Comparison of ENCODE assay signal across 7 mouse cellular contexts in the genomic region with DNA sequence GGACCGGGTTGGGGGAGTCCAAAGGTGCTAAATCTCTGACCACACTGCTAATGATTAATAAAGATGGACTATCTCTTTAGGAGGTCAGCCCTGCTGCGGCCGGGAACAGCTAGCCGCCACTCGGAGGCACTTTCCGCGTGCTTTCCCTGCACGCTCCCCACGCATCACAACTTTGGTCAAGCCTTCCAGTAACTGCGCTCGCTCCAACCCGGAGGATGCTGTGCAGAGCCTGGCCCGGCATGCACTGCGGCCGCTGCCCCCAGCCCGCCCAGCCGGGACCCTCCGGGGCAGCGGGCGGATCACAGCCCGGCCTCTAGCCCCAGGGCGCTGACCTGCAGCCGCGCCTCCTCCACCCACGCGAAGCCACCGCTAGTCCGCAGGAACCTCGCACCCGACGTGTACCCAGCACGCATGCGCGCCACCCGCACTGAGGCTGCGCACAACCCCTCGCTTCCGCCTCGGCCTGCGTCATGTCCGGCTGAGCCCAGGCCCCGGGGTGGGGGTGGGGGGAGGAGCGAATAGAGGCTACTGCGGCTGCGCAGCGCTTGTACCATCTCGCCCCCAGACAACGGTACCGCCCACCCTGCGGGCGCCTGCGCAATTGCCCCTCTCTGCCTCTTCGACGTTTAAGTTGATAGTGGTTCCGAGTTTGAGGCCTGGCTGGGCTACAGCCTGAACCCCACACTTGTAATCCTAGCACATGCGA. TPM values are rescaled to one million over a fixed set of nuclear protein-coding genes. Genes with fewer than 3 reads are reported as not detected.
DNase-seq lines count a peak whose midpoint lies in the region; ATAC-seq and TF ChIP-seq lines count a peak whose summit lies in the region.

No protein-coding gene starts in this region.

- peak overlapping the region; percentile 93 for H3K9ac ChIP-seq in embryonic facial prominence, embryonic 12.5 days
- H3K9ac ChIP-seq in limb, embryonic 12.5 days (replicated peaks): peak overlapping the region; percentile 90
- H3K9ac ChIP-seq in midbrain, embryonic 15.5 days: peak overlapping the region; percentile 84

- H3K9me3 ChIP-seq in embryonic facial prominence, embryonic 12.5 days: no peaks in the 10 kb centered on the region
- no peaks in the 10 kb centered on the region for H3K9me3 ChIP-seq in limb, embryonic 12.5 days
- no peaks in the 10 kb centered on the region for H3K9me3 ChIP-seq in midbrain, embryonic 15.5 days

- H3K4me2 ChIP-seq in embryonic facial prominence, embryonic 12.5 days (replicated peaks): peak overlapping the region; percentile 66
- peak overlapping the region; percentile 71 for H3K4me2 ChIP-seq in limb, embryonic 12.5 days
- peak overlapping the region; percentile 75 for H3K4me2 ChIP-seq in midbrain, embryonic 15.5 days

- peak; percentile 84 for ATAC-seq in embryonic facial prominence, embryonic 12.5 days (ENCODE audit: insufficient number of reproducible peaks, insufficient read depth, low FRiP score, low TSS enrichment)
- peak; percentile 83 for ATAC-seq in limb, embryonic 12.5 days (ENCODE audit: insufficient number of reproducible peaks, insufficient read depth, low FRiP score, low TSS enrichment, low read depth)
- peak; percentile 90 for ATAC-seq in midbrain, embryonic 15.5 days (replicated peaks)

- no peaks in the 10 kb centered on the region for H3K27me3 ChIP-seq in embryonic facial prominence, embryonic 12.5 days
- H3K27me3 ChIP-seq in kidney, adult 2 months (replicated peaks; ENCODE audit: control insufficient read depth, insufficient read depth, low read length): no peaks in the 10 kb centered on the region
- no peaks in the 10 kb centered on the region for H3K27me3 ChIP-seq in limb, embryonic 12.5 days
- H3K27me3 ChIP-seq in midbrain, embryonic 15.5 days (replicated peaks): no peaks in the 10 kb centered on the region
- H3K27me3 ChIP-seq in spleen, adult 2 months (ENCODE audit: control insufficient read depth, insufficient read depth, low read length): no peaks in the 10 kb centered on the region

- peak overlapping the region; percentile 90 for H3K27ac ChIP-seq in embryonic facial prominence, embryonic 12.5 days
- peak overlapping the region; percentile 93 for H3K27ac ChIP-seq in kidney, adult 2 months (ENCODE audit: insufficient read depth, low read depth, low read length)
- peak overlapping the region; percentile 88 for H3K27ac ChIP-seq in limb, embryonic 12.5 days
- H3K27ac ChIP-seq in midbrain, embryonic 15.5 days: peak overlapping the region; percentile 88
- H3K27ac ChIP-seq in spleen, adult 2 months (ENCODE audit: insufficient read depth, low read length): peak overlapping the region; percentile 81

- TF ChIP-seq CTCF in kidney, adult 2 months (conservative IDR thresholded peaks at IDR 0.05; ENCODE audit: insufficient read depth, insufficient read length, low read depth, low read length): peak; percentile 27; the same call in 1 of the 2 replicates
- 0 out of 2 replicates have a peak, but pooled peaks have one; percentile 7 for TF ChIP-seq CTCF in spleen, adult 2 months (IDR thresholded peaks at IDR 0.05; ENCODE audit: extremely low read depth, insufficient read depth, insufficient read length, insufficient replicate concordance)

- TF ChIP-seq POLR2A in kidney, adult 2 months (IDR thresholded peaks at IDR 0.05; ENCODE audit: low read depth, low read length): peak; percentile 67
- peak; percentile 72 for TF ChIP-seq POLR2A in spleen, adult 2 months (IDR thresholded peaks at IDR 0.05; ENCODE audit: low read depth, low read length)

- peak overlapping the region; percentile 96 for H3K4me3 ChIP-seq in embryonic facial prominence, embryonic 12.5 days
- H3K4me3 ChIP-seq in kidney, adult 2 months (ENCODE audit: insufficient read depth, low read depth, low read length): peak overlapping the region; percentile 72
- H3K4me3 ChIP-seq in limb, embryonic 12.5 days (replicated peaks): peak overlapping the region; percentile 88
- H3K4me3 ChIP-seq in midbrain, embryonic 15.5 days: peak overlapping the region; percentile 89
- H3K4me3 ChIP-seq in spleen, adult 2 months (ENCODE audit: extremely low read depth, insufficient read depth, insufficient read length): peak overlapping the region; percentile 82

- WGBS in embryonic facial prominence, embryonic 12.5 days: 1% methylated on average over 56 of the region's 56 CpGs
- under 1% methylated on average over 56 of the region's 56 CpGs for WGBS in kidney, adult 2 months
- under 1% methylated on average over 56 of the region's 56 CpGs for WGBS in limb, embryonic 12.5 days
- WGBS in midbrain, embryonic 15.5 days: under 1% methylated on average over 56 of the region's 56 CpGs
- under 1% methylated on average over 56 of the region's 56 CpGs for WGBS in spleen, adult 2 months

- H3K4me1 ChIP-seq in embryonic facial prominence, embryonic 12.5 days: peaks cover 11% of the 10 kb centered on the region; the same call in 1 of the 2 replicates
- H3K4me1 ChIP-seq in kidney, adult 2 months (ENCODE audit: control insufficient read depth, insufficient read depth, low read length): peaks cover 13% of the 10 kb centered on the region; the same call in 1 of the 2 replicates
- peaks cover 16% of the 10 kb centered on the region for H3K4me1 ChIP-seq in limb, embryonic 12.5 days (replicated peaks)
- peaks cover 21% of the 10 kb centered on the region for H3K4me1 ChIP-seq in midbrain, embryonic 15.5 days
- peaks cover 9% of the 10 kb centered on the region; the same call in 1 of the 2 replicates for H3K4me1 ChIP-seq in spleen, adult 2 months (ENCODE audit: control insufficient read depth, insufficient read depth, insufficient read length)

- peaks cover 16% of the 10 kb centered on the region for H3K36me3 ChIP-seq in embryonic facial prominence, embryonic 12.5 days
- H3K36me3 ChIP-seq in kidney, adult 2 months (ENCODE audit: control insufficient read depth, insufficient read depth, low read length): peaks cover 3% of the 10 kb centered on the region
- H3K36me3 ChIP-seq in limb, embryonic 12.5 days: peaks cover 29% of the 10 kb centered on the region
- peaks cover 5% of the 10 kb centered on the region; the same call in 1 of the 2 replicates for H3K36me3 ChIP-seq in midbrain, embryonic 15.5 days (replicated peaks)
- H3K36me3 ChIP-seq in spleen, adult 2 months (ENCODE audit: control insufficient read depth, insufficient read depth, low read length): peaks cover 12% of the 10 kb centered on the region

- DNase-seq in adrenal gland, postnatal 25 days: peak; percentile 100
- DNase-seq in heart, adult 18-20 months: peak; percentile 98 to 100
- peak; percentile 98 for DNase-seq in kidney, adult 2 months
- peak; percentile 95 to 99 for DNase-seq in spleen, adult 2 months (ENCODE audit: low read depth in 1 of 2, low spot score in 2 of 2)

RNA-seq across cellular contexts. Expression of a gene that starts 4.6 kb away (rescaled TPM):
- 284 and 290 TPM in 2 replicates for total RNA-seq in adrenal gland, postnatal 25 days (2021)
- polyA plus RNA-seq in embryonic facial prominence, embryonic 12.5 days (2016; fragmentation: Nextera tagmentation; extraction: Ambion mirVana): 425 and 444 TPM in 2 replicates
- 100 to 1,000 TPM; 270 to 278 TPM for total RNA-seq in heart, adult 18-20 months (2021)
- 314 and 444 TPM in 2 replicates for polyA plus RNA-seq in kidney, adult 2 months (2012; rRNA removed)
- 441 and 447 TPM in 2 replicates for polyA plus RNA-seq in limb, embryonic 12.5 days (2016; fragmentation: Nextera tagmentation; extraction: Ambion mirVana)
- polyA plus RNA-seq in midbrain, embryonic 15.5 days (2015; fragmentation: Nextera tagmentation; extraction: Ambion mirVana): 365 and 370 TPM in 2 replicates
- 51.4 and 56.9 TPM in 2 replicates for polyA plus RNA-seq in spleen, adult 2 months (2012; rRNA removed)

RNA-seq across cellular contexts. Expression of a gene that starts 4.8 kb away (rescaled TPM):
- total RNA-seq in adrenal gland, postnatal 25 days (2021): 0.15 TPM in 1 of 2 replicates, not detected in the other
- 0.29 and 1.0 TPM in 2 replicates for polyA plus RNA-seq in embryonic facial prominence, embryonic 12.5 days (2016; fragmentation: Nextera tagmentation; extraction: Ambion mirVana)
- under 1 TPM; 0.12 to 0.46 TPM for total RNA-seq in heart, adult 18-20 months (2021)
- polyA plus RNA-seq in kidney, adult 2 months (2012; rRNA removed): 0.14 and 0.86 TPM in 2 replicates
- polyA plus RNA-seq in limb, embryonic 12.5 days (2016; fragmentation: Nextera tagmentation; extraction: Ambion mirVana): 0.45 and 0.69 TPM in 2 replicates
- 0.30 and 0.36 TPM in 2 replicates for polyA plus RNA-seq in midbrain, embryonic 15.5 days (2015; fragmentation: Nextera tagmentation; extraction: Ambion mirVana)
- polyA plus RNA-seq in spleen, adult 2 months (2012; rRNA removed): 2.2 and 4.0 TPM in 2 replicates

RNA-seq across cellular contexts. Expression of a gene that starts 55.9 kb away (rescaled TPM):
- total RNA-seq in adrenal gland, postnatal 25 days (2021): 23.4 and 32.5 TPM in 2 replicates
- polyA plus RNA-seq in embryonic facial prominence, embryonic 12.5 days (2016; fragmentation: Nextera tagmentation; extraction: Ambion mirVana): 26.9 and 27.8 TPM in 2 replicates
- total RNA-seq in heart, adult 18-20 months (2021): 10 to 100 TPM; 26.7 to 29.9 TPM
- 230 TPM in 2 replicates for polyA plus RNA-seq in kidney, adult 2 months (2012; rRNA removed)
- polyA plus RNA-seq in limb, embryonic 12.5 days (2016; fragmentation: Nextera tagmentation; extraction: Ambion mirVana): 25.7 and 29.0 TPM in 2 replicates
- 25.6 and 26.4 TPM in 2 replicates for polyA plus RNA-seq in midbrain, embryonic 15.5 days (2015; fragmentation: Nextera tagmentation; extraction: Ambion mirVana)
- polyA plus RNA-seq in spleen, adult 2 months (2012; rRNA removed): 13.7 and 15.3 TPM in 2 replicates

Comparison
In these comparisons a context has a peak if more than half of its experiments do, and no peak if none do; other contexts are left out.
1. Peak in every context shown above with its lines: DNase-seq, ATAC-seq, H3K4me3 ChIP-seq and H3K27ac ChIP-seq.